Mouse (Mus musculus): ENCODE measurements around the gene Rin3.
"Not testable (repeated sequence)": the region's sequence is repeated elsewhere in the genome, so short reads cannot be mapped to it uniquely, and the experiment has no call there.

Rin3 gene

DNA sequence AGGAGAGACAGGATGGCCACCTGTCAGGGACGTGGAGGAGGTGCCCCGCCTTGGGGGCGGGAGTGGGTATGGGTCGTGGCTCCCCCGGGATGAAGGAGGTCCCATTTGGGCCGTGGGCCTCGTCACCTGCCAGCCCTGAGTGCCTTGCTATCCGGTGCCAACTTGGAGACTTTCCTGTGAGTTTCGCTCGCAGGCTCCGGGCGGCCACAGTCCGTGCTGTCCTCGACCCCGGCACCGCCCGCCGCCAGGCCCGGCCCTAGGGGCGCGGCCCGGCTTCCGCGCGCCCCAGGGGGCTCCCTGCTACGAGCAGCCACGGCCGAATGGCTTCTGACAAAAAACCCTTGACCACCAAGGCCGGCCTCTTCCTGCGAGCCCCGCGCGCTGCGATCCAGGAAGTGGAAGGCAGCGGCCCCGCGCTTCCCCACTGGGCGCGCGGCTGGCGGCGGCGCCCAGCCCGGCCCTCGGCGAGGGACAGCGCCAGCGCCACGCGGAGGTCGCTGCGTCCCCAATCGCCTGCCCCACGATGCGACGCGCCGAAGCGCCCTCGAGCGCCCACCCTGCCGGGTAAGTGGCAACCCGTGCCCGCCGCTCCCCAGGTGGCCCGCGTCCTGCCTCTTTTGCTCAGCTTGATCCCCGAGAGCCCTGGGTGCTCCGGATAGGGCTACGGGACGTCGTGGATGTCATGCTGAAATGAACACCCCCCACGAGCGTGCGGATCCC is at the start of gene Rin3:
Gene Rin3 (plus strand): TSS at position 286 of the 720 bp plus-strand sequence.
- DNase-seq (ENCODE audit: inconsistent age in 2 of 2, low spot score in 1 of 2), result peak; percentile 67 to 88

DNA sequence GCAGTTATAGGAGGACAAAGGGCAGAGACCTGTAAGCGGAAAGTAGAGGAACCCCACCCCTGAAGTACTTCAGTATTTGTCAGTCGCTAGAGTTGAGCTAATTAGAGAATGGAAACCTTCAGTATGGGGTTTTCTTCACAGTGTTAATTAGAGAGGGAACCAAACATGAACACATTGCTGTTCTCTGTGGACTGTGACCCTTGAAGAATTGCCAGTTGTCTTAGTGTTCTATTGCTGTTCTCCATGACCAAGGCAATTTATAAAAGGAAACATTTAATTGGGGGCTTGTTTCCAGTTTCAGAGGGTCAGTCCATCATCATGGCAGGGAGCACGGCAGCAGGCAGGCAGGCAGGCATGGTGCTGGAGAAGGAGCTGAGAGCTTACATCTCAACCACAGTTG is 47.3 kb upstream of the Rin3 start:
- DNase-seq (ENCODE audit: inconsistent age in 2 of 2, low spot score in 1 of 2), result no peak

DNA sequence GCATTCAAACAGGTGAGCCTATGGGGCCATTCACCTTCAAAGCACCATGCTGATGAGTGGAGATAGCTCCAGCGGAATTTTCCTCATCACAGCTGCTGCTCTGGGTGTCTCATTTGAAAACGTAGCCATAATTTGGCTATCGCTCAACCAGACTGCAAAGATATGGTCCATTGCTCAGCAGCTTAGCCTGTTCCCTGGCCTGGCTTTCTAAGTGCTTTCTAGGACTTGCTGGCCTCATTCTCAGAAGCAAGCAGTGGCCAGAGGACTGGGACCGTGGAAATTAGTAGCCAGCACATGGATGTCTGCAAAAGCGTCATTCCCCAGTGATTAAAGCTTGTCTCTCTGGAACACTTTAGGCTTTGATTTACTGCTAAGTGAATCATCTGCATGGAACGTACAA is 46.5 kb upstream of the Rin3 start:
- no peak for DNase-seq (ENCODE audit: inconsistent age in 2 of 2, low spot score in 1 of 2)

DNA sequence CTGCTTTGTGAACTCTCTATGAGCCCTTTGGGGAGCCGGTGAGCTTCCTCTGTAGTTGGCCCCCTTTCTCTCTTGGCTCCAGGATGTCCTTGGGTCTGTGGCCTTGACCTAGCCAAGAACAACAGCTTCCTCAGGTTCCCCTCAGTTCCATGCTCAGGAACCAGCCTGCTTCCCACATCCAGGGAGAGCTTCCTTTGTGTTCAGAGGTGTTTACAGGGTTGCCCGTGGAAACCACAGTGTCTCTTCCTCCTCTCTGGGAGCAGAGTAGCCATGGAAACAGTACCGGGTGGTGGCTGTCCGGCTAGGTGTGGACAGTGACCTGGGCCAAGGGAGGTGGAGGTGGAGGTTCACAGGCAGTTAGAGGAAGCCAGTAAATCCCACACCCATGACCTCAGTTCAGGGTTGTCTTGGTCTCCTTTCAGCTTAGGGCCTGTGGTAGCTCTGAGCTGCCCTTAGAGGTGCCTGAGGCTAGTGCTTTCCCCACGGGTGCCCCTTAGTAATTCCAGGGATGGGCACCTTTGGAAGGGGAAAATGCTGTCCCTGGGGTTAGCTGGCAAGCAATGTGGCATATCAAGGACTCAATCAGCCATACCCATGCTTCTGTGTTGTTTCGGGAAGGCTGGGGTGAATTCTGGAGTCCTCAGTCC is 40.6 kb upstream of the Rin3 start:
- peak; percentile 11 to 39 for DNase-seq (ENCODE audit: inconsistent age in 2 of 2, low spot score in 1 of 2)

DNA sequence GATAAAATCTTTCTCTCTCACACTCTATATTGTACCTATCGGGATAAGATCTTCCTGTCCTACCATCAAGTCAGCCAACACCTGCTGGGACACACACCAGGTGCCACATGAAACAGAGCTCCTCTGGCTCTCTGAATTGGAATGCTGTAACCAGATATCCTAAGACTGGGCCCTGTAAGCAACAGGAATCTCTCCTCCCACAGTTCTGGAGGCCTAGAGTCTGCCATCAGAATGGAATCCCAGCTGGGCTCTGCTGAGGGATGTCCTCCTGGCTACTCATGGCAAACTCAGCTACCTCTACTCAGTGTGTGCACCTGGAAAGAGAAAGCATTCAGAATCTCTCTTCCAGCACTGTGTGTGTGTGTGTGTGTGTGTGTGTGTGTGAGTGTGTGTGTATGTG is 38.9 kb upstream of the Rin3 start:
- DNase-seq (ENCODE audit: inconsistent age in 2 of 2, low spot score in 1 of 2), result no peak

DNA sequence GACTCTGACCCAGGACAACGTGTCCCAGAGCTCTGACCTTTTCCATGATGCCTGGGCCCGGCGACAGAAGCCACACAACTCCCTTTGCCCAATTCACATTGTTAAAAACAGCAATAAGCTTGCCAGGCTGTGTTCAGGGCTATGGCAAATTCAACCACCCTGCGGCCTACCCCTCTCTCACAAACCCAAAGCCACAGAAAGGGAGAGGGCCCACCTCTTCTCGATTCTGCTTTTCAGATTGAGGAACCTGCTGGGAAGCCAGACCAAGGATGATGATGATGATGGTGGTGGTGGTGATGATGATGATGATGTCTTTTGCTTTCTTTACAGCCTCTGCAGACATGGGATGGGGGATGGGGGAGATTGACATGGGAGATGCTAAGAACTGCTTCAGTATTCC is 36.6 kb upstream of the Rin3 start:
- DNase-seq (ENCODE audit: inconsistent age in 2 of 2, low spot score in 1 of 2), result no peak

DNA sequence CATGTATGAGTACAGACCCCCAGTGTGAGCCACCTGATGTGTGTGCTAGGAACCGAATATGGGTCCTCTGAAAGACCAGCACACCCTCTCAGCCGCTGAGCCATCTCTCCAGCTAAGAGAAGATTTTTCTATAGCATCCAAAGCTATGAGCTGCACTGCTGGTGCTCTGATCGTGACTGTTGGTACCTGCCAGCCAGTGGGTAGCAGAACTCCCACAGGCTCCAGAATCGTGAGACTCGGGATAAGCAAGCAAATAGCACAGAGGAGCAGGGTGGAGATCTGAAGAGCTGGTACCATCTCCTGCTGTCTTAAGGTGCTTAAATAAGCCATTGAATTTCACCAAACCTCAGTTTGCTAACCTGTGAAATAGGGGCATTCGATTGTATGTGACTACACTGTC is 34.7 kb upstream of the Rin3 start:
- DNase-seq (ENCODE audit: inconsistent age in 2 of 2, low spot score in 1 of 2), result no peak

DNA sequence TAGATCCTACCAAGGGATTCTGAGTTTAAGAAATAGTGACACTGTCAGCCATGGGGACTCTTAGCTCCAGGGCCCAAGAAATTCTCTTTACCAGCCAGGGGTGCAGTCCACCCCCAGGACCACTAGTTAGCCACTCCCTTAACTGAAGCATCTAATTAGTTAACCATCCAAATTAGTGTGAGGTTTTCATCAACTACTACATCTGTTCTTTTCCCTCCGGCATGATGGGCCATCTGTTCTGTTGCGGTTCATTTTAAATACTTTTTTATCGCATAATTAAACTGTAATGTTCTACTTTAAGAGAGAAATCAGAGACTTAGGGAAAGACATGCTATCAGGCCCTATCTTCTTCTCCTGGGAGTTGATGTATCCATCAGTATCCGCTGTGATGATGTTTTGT is 32.5 kb upstream of the Rin3 start:
- DNase-seq (ENCODE audit: inconsistent age in 2 of 2, low spot score in 1 of 2), result no peak

DNA sequence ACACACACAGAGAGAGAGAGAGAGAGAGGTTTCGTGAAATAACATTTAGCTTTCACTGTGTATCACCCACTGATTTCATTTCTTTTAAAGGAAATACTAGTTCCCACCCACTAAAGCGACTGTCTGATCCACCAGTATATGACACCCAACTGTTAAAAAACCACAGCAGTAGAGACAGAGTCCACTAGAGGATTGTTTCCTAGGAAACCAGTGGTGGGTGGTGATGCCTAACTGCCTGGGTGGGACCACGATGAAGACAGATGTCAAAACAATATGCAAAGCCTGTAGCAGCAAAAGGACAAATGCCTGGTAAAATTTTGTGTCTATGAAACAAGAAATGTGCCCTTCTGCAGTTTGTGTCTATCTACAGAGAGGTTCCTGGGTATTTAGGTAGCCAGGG is 31.8 kb upstream of the Rin3 start:
- no peak for DNase-seq (ENCODE audit: inconsistent age in 2 of 2, low spot score in 1 of 2)

DNA sequence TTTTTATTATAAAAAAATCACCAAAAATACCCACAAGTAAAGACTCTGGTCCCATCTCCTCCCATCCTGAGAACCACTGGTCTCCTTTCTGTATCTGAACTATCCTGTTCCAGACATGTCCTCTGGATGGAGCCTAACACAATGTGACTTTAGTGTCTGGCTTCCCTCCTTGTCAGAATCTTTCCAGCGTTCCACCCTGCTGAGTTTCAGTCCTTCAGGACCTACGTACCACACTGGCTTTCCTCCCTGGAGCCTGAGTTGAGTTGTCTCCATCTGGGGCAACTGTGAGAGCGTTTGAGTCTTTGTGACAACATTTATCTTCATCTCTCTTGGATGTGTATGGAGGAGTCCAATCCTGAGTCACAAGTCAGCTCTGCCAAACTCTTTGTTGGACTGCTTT is 30.9 kb upstream of the Rin3 start:
- no peak for DNase-seq (ENCODE audit: inconsistent age in 2 of 2, low spot score in 1 of 2)

DNA sequence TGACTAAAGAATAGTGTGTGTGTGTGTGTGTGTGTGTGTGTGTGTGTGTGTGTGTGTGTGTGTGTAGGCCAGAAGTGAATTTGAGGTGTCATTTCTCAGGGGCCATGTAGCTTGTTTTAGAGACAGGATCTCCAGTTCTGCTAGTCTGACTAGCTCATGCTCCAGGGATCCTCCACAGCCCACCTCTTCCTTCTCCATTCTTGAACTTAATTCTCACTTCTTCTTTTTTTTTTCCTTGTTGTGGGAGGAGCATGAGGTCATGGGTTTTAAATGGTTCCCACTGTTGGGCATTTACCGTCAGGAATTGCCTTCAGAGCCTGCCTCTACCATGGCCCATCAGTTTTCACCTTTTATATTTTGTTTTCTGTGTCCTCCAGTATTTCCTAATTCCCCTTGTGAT is 30.3 kb upstream of the Rin3 start:
- DNase-seq (ENCODE audit: inconsistent age in 2 of 2, low spot score in 1 of 2), result no peak

DNA sequence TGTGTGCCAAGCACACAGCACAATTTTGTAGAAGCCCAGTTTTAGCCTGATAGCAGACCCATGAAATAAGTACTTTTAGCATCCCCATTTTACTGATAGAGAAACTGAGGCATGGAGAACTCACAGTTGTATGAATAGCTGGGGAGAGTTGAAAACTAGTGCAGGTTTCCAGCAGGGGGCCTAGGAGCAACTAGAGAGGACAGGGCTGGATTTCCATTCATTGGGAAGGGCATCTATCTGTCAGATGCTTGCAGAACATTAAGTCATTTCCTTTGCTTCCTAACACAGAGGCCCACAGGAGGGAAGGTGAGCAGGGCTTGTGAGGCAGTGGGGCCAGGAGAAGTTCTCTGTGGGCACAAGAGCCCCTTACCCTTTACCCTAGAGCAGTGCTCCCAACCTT is 27.8 kb upstream of the Rin3 start:
- no peak for DNase-seq (ENCODE audit: inconsistent age in 2 of 2, low spot score in 1 of 2)

DNA sequence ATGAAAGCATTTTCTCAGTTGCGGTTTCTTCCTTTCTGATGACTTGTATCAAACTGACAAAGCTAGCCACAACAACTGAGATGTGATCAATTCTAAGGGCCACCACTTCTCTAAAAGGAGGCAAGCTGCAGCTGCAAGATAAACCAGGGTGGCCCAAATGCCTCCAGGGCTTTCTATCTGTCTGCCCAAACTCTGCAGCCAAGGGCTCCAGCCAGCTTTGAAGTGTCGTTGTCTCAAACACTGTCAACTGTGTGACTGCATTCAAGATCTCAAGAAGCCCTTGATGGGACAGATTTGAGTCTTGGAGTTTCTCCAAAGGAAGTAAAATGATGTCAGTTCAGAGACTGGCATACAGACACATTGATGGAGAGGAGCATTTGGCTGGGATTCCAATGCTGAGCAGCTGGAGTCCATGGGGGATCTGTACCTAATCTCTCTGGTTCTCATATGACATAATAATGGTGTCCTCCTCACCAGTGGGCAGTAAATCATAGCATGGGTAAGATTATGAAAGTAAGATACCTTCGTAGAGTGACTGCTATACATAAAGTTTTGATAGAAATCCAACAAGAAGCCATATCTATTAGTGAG is 24.2 kb upstream of the Rin3 start:
- no peak for DNase-seq (ENCODE audit: inconsistent age in 2 of 2, low spot score in 1 of 2)

DNA sequence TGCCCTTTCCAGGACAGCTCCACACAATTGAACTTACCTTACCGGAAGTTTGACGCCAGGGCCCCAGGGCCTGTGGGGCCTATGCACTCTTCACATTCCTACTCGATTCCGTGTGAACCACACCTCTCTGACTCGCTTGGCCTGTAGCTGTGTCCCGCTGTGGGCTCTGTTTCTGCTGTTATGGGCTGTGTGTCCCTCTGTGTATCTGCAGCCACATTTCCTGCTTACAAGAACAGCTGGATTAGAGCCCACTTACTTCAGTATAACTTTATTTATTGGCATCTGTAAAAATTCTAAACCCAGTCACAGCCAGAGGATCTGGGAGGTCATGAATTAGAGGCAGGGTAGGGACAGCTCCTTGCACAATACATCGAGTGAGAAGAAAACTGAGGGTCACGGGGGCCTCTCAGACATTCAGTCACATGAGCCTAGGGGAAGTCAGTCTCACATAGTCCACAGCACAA is 20.9 kb upstream of the Rin3 start:
- no peak for DNase-seq (ENCODE audit: inconsistent age in 2 of 2, low spot score in 1 of 2)

DNA sequence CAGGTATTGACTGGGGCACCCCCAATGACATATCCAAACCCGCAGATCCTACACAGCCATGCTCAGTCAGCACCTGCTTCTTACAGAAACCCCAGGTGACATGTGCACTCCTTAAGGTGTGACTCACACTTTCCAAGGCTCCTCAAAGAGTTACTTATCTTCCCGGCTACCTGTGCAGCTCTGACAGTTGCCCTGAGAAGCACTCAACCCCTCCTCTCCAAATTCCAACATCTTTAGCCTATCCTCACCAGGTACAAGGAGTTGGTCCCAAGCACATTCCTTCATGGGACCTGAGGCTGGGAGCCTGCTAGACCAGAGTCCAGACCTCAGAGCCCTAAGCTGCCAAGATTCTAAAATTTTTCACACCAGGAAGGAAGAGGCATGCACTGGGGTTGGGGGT is 20.0 kb upstream of the Rin3 start:
- DNase-seq (ENCODE audit: inconsistent age in 2 of 2, low spot score in 1 of 2), result no peak

DNA sequence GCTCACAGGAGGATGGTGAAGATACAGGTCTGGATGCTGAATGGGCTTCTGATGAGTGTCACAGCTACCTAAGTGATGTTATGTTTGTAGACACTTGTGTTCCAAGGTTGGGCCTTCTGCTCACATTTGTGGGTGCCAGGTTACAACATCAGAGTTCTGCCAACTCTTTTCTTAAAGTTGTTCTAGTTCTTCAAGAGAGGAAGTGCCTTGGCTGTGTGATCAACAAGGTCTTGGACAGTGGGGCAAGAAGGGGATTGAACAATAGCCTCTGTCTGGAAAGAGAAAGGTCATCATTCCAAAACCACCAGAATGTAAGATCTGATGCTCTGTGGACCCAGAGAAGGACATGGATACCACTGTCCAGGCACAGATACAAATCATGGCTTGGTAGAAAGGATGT is 19.6 kb upstream of the Rin3 start:
- no peak for DNase-seq (ENCODE audit: inconsistent age in 2 of 2, low spot score in 1 of 2)

DNA sequence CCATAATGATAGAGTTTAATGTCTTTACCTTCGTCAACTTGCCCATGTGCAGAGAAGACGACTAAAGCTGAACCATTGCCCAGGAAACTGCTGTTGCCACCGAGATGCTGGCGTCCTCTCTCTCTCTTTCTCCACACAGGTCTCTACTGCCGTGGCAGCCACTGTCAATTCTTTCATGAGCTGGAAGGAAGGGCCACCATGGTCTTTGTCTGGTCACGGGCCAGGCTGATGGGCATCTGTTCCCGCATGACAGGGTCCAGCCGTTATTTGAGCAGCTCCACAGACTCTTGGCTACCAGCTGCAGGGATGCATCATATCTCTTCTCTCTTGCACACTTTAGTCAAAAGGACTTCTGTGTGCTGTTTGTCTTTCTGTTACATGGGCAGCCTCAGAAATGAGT is 16.4 kb upstream of the Rin3 start:
- DNase-seq (ENCODE audit: inconsistent age in 2 of 2, low spot score in 1 of 2), result no peak

DNA sequence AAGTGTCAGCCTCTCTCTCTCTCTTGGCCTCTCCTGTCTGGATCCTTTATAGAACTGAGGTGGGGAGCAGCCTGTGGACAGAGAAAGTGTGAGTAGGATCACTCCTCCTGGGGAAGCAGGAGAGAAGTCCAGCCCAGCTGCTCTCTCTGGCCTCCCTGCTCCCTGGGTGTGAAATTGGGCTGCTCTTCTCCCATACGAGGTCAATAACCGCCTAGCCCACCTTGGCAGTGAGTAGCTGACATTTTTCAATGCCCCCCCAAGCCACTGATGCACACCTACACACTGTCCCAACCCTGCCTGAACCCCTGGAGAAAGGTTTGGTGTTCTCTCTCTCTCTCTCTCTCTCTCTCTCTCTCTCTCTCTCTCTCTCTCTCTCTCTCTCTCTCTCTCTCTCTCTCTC is 13.7 kb upstream of the Rin3 start:
- DNase-seq (ENCODE audit: inconsistent age in 2 of 2, low spot score in 1 of 2), result no peak

DNA sequence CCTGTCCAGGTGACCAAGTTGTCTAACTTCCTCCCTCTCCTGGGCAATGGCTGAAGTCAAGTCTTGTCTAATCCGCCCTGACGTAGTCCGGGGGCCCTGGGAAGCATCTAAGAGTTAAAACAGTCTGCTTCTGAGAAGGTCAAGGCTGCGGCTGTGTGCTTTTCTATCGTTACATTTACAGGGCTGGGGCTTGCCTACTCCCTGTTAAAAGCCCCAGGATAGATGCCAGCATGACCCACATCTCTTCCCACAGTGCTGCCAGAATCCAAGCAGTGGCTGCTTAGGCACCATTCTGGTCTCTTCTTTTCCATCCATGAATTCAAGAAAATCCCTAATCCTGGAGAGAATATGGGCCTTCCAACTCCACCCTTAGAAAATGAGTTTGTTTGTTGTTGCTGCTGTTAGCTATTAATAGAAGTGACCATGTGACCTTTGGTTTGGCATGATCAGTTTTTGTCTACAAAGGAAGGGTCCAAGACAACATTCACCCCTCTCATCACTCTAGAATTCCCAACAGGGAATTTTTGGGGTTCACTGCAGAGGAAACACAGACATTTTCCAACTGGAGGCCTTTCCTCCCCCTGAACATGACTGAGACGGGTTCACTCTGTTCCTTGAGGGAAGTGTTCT is 12.0 kb upstream of the Rin3 start:
- DNase-seq (ENCODE audit: inconsistent age in 2 of 2, low spot score in 1 of 2), result peak; percentile 51 to 60

DNA sequence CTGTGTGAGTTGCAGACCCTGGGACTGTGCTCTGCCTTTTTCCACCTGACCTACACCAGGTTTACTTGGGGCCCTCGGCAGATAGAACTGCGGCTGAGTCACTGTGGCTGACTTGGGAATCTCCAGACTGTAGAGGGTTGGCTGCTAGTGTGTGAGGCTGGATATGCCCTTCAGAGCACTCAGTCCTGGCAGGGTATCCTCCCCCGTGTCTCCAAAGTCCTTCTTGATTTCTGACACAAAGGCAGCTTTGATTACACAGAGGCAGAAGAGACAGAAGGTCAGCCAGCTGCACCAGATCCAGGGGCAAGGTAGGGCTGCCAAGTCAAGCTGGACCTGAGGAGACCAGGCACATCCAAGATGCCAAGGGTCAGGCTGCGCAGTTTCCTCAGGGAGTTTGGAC is 11.4 kb upstream of the Rin3 start:
- peak; percentile 59 to 85 for DNase-seq (ENCODE audit: inconsistent age in 2 of 2, low spot score in 1 of 2)

DNA sequence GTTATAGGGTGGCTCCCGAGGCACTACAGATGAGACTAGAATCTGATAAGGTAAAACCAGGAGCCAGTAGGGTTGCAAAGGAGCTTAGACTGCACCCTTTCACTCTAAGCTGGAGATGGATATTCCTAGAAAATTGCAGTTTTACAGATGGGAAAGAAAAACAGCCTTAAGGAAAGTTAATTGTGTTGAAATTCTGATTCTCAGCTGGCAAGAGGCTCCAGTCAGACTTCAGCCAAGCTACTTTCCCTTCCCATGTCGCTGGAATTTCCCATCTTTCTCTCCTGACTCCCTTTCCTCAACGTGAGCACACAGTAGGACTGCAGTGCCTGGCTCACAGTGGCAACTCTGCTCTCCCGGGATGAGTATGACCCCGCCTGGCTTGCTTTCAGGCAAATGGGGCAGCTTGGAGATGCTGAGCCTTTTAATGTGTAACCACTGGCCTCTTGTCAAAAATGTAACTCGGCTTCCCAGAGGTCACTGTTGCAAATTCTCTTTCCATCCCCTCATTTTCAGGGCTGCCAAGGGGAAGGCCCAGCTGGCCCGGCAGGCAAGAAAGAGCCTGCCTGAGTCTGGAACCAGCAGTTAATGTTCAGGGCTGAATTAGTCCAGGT is 6.9 kb upstream of the Rin3 start:
- DNase-seq (ENCODE audit: inconsistent age in 2 of 2, low spot score in 1 of 2), result peak in 1 of 2 experiments; percentile 66

DNA sequence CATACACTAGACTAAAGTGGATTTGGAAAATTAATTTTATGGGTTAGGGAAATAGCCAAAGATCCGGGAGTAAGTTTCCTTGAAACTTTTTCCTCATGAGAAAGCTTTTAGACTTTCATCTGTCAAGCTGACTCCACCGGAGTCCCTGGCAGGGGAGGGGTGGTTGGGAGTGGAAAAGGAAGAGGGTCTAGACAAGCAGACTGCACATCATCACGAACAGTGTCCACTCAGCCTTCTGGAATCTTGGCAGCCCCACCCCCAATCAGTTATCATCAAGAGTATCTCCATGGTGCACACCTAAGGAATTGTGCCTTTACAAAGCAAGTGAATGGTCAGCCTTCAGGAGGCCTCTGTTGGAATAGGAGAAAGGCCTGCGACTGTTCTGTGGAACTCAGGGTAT is 2.6 kb upstream of the Rin3 start:
- not testable (repeated sequence) for DNase-seq (ENCODE audit: inconsistent age in 2 of 2, low spot score in 1 of 2)
